Mouse (Mus musculus) ES-Bruce4 (cell line): ENCODE data around the gene Wnt10b. TPM values are rescaled to one million over a fixed set of nuclear protein-coding genes. Genes with fewer than 3 reads are reported as not detected.

Experiments
- H3K27ac ChIP-seq: 2 replicates; pipeline ENCODE4 v1.5.1; 2012; ENCODE audit warnings: low read length, inconsistent platforms; ENCODE audit not compliant: insufficient read depth
- H3K27me3 ChIP-seq: 2 replicates; pipeline ENCODE4 v1.6.1; 2012; ENCODE audit warnings: mild to moderate bottlenecking, low read length, inconsistent platforms; ENCODE audit not compliant: control insufficient read depth, poor library complexity, insufficient read depth, severe bottlenecking
- H3K36me3 ChIP-seq: 2 replicates; pipeline ENCODE4 v1.6.1; 2012; ENCODE audit warnings: inconsistent platforms, mild to moderate bottlenecking, low read length, moderate library complexity; ENCODE audit not compliant: control insufficient read depth, poor library complexity, insufficient read depth, severe bottlenecking
- H3K4me1 ChIP-seq: one replicate; pipeline ENCODE4 v1.8.1; 2011; ENCODE audit warnings: low read length; ENCODE audit not compliant: control insufficient read depth, insufficient read depth
- H3K4me3 ChIP-seq: 2 replicates; pipeline ENCODE4 v1.5.1; 2011; ENCODE audit warnings: low read depth, mild to moderate bottlenecking, low read length
- H3K9ac ChIP-seq: 2 replicates; pipeline ENCODE4 v1.6.1; 2012; ENCODE audit warnings: low read depth, mild to moderate bottlenecking, inconsistent platforms; ENCODE audit not compliant: poor library complexity, severe bottlenecking
- H3K9me3 ChIP-seq: replicated peaks from 2 replicates; pipeline ENCODE4 v1.6.1; 2012; ENCODE audit warnings: mild to moderate bottlenecking, low read length, inconsistent platforms; ENCODE audit not compliant: control insufficient read depth, poor library complexity, insufficient read depth, severe bottlenecking
- CTCF ChIP-seq: IDR thresholded peaks from one replicate; pipeline ENCODE4 v1.8.1; 2011; ENCODE audit warnings: low read depth, low read length
- EP300 ChIP-seq: IDR thresholded peaks from 2 replicates; pipeline ENCODE4 v1.6.1; 2011; ENCODE audit warnings: low read depth, low read length; ENCODE audit not compliant: insufficient read depth
- POLR2A ChIP-seq: IDR thresholded peaks from one replicate; pipeline ENCODE4 v1.8.1; 2011; ENCODE audit warnings: low read length; ENCODE audit not compliant: insufficient read depth
- polyA plus RNA-seq: library from polyadenylated mRNA; stranded (reverse); fragments of >200 nt; gene quantifications from 2 replicates; pipeline ENCODE4 v1.2.4, GENCODE M21; 2011; ENCODE audit warnings: low read depth; ENCODE audit not compliant: missing spikeins, insufficient read depth, insufficient read length

Gene Wnt10b
- polyA plus RNA-seq, 1 experiment = 1.8 TPM

DNA sequence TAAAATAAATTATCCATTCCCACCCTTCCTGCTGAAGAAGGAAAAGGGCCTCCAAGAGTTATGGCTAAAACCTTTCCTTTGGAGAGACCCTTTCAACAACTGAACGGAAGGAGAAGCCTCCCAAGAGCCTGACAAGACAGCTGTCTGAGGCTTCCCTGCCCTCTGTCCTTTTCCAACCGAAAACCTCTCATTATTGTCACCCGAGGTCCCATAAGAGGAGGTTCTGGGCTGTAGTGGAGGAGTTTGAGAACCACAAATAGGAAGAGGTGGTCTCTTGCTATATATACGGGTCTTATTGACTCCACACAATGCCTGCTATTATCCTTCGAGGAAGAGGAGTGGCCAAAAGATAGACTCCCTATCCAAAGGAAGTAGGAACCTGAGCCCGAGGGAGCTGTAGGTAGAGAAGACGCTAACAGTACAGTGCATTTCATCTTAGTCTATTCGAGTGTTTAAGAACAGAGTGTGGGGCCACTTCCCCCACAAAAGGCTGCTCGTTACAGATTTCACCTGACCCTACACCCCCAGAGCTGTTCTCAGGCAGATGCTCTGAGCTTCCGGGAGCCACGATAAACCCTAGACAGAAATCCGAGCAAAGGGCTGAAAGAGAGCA, 6.0 kb downstream of the Wnt10b start:
- peaks cover 2% of the 10 kb centered on the region for H3K4me1 ChIP-seq
- H3K27ac ChIP-seq = no peak overlapping the region
- no peaks in the 10 kb centered on the region for H3K36me3 ChIP-seq
- no peaks in the 10 kb centered on the region for H3K9me3 ChIP-seq
- H3K9ac ChIP-seq = no peak overlapping the region
- H3K4me3 ChIP-seq = peak overlapping the region; percentile 57
- TF ChIP-seq POLR2A (no peak), EP300 (no peak), CTCF (no peak)
- peaks cover 11% of the 10 kb centered on the region for H3K27me3 ChIP-seq

DNA sequence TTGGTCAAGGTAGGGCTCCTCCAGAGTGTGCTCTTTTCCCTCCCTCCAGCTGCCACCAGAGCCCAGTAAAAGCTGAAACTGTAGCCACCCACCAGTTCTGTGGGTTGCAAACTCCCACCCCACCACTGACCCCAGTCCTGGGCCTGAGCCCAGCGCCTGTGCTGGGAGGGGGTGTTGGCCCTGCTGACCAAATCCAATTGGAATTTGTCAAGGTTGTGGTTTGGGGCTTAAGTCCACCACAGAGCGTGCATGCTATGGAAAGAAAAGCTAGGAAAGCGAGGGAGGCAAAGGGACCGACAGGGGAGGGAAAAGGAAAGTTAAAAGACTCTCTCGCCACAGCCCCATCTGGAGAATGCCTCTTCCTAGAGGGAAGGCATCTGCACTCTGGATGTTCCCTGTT, 9.7 kb downstream of the Wnt10b start:
- H3K9ac ChIP-seq = no peak overlapping the region
- peaks cover 2% of the 10 kb centered on the region for H3K4me1 ChIP-seq
- no peak overlapping the region for H3K27ac ChIP-seq
- H3K9me3 ChIP-seq = no peaks in the 10 kb centered on the region
- H3K27me3 ChIP-seq = no peaks in the 10 kb centered on the region
- no peaks in the 10 kb centered on the region for H3K36me3 ChIP-seq
- TF ChIP-seq CTCF (no peak), POLR2A (no peak), EP300 (no peak)
- no peak overlapping the region for H3K4me3 ChIP-seq

DNA sequence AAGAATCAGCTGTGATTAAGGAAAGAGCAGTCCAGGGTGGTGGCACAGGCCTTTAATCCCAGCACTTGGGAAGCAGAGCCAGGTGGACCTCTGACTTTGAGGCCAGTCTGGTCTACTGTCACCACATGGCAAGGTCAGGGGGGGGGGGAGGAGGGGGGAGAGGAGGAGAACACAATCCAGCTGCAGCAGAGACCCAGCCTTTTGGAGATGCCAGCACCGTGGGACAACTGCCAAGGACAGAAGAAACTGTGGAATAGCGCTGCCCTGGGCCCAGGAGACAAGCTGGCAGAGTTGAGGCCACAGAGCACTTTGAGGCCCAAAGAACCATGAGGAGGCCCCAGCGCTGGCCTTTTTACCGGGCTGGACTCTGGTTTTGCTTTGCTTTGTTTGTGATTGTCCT, 12.0 kb downstream of the Wnt10b start:
- TF ChIP-seq CTCF = no peak
- TF ChIP-seq EP300 = no peak
- no peak for TF ChIP-seq POLR2A
- Histone ChIP-seq H3K4me3 (no peak overlapping the region), H3K9ac (no peak overlapping the region), H3K36me3 (no peaks in the 10 kb centered on the region), H3K4me1 (peaks cover 2% of the 10 kb centered on the region), H3K27ac (no peak overlapping the region), H3K9me3 (no peaks in the 10 kb centered on the region), H3K27me3 (no peaks in the 10 kb centered on the region)

DNA sequence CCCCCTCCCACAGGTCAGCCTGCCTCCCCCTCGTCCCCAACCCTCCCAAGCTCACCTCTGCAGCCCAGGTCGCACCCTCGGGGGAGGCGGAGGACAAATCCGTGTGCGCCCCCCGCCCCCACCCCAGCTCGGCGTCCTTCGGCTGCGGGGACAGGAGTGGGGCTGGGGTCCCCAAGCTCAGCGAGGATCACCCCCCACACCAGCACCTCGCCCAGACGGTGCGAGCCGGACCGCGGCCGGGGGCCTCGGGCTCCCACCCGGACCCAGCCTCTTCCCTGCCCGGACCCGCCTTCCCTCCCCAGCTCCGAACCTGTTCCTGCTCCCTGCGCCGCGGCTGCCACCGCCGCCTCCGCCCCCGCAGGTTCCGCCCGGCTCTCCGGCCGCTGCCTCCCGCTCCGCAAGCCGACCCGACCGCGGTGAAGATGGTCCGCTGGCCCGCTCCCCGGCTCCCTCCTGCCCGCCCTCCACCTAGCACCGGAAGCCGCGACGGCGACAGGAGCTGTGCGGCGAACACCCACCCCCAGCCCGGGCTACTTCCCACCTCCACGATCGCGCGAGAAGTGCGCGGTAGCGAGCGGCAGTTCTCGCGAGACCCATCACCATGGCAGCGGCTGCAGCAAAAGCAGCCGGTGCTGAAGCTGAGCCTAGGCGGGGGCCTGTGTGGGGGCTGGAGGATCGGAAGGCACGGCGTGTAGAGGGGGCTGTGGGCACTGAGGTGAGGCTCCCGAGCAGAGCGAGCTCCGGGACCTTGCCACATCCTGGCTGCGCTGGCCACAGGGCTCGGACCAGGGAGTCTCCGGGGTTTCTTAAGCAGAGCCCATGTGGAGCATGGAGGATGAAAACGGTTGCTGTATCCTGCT, 15.1 kb downstream of the Wnt10b start, which contains the start of gene Arf3:
Arf3 (minus strand) TSS at position 545 of the 860 bp plus-strand sequence.
- Histone ChIP-seq H3K4me1 (peaks cover 2% of the 10 kb centered on the region), H3K27ac (no peak within 1 kb of the TSS), H3K9ac (peak within 1 kb of the TSS; percentile 96), H3K4me3 (peak within 1 kb of the TSS; percentile 81), H3K27me3 (no peaks in the 10 kb centered on the region), H3K9me3 (no peaks in the 10 kb centered on the region), H3K36me3 (no peaks in the 10 kb centered on the region)
- TF ChIP-seq CTCF (no peak), POLR2A (no peak), EP300 (no peak)

DNA sequence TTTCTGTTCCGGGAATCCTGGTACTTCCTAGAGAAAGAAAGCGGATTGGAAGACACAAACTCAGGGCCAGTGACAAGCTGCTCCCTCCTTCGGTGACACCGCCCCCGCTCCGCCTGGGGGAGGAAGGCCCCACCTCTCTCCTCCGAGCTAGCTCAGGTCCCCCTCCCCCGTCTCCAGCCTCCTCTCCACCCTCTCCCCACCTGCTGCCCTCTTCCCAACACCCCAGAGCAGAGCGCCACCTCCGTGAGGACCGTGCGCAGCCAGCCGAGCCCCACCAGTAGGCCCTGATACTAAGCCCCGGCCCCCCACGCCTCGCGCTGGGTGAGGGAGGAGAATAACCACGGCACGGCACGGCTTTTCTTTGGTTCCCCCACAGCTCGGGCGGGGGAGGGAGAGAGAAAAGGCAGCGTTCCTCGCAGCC, 15.7 kb downstream of the Wnt10b start:
- Histone ChIP-seq H3K36me3 (no peaks in the 10 kb centered on the region), H3K4me3 (peak overlapping the region; percentile 81), H3K4me1 (peaks cover 2% of the 10 kb centered on the region), H3K9me3 (no peaks in the 10 kb centered on the region), H3K9ac (peak overlapping the region; percentile 96), H3K27ac (no peak overlapping the region), H3K27me3 (no peaks in the 10 kb centered on the region)
- no peak for TF ChIP-seq CTCF
- no peak for TF ChIP-seq POLR2A
- no peak for TF ChIP-seq EP300

DNA sequence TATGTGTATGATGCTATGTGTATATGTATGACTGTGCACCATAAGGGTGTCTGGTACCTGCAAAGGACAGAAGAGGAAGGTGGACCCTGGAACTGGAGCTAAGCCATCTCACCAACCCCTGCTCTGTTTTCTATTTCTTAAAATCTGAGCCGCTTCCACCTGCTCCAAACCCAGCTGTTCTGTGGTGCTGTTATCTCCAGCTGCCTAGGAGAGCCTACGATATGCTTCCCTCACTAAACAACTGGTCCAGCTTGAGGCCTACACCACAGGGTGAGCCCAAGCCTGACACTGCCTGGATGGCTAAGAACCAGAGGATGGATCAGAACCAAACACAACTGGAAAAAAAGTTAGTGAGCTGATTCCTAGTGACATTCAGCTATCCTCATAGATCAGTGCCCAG, 23.8 kb downstream of the Wnt10b start:
- no peak overlapping the region for H3K9ac ChIP-seq
- no peaks in the 10 kb centered on the region for H3K36me3 ChIP-seq

More for the DNA sequence above, 23.8 kb downstream of the Wnt10b start:
- TF ChIP-seq CTCF = no peak
- TF ChIP-seq POLR2A = no peak
- no peaks in the 10 kb centered on the region for H3K4me1 ChIP-seq
- no peaks in the 10 kb centered on the region for H3K27me3 ChIP-seq
- no peak overlapping the region for H3K4me3 ChIP-seq
- H3K9me3 ChIP-seq = no peaks in the 10 kb centered on the region
- no peak overlapping the region for H3K27ac ChIP-seq
